23 mouse cellular contexts compared by ENCODE assay signal in the genomic region with DNA sequence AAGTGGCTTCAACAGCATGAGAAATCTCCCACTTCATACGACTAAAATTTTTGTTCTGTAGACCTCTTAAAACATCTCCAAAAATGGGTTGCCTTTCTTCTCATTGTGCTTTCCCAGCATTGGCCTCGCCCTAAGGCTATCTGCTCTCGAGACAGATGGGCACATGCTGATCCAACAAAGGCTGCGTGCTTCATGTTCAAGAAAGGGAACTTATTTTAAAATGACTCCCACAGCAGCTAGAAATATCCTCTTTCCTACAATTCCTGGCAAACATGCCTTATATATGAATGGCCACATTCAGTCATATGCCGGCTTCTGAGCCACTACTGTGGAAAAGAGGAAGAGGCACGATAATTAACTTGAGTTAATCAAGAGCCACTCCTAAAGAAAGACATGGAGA.
DNase-seq lines count a peak whose midpoint lies in the region; ATAC-seq and TF ChIP-seq lines count a peak whose summit lies in the region.
"Had no signal": no experiment of that assay in that cellular context is flagged by ENCODE, and none has a peak within 500 bp of the region (broad histone marks: within the 10 kb centered on the region; RNA-seq: fewer than 3 reads in every experiment).

No protein-coding gene starts in this region.

- H3K27ac ChIP-seq in liver, postnatal 0 days (ENCODE audit: low read depth), result no peak overlapping the region
- H3K27ac ChIP-seq: embryonic facial prominence, embryonic 12.5 days; forebrain, embryonic 15.5 days; gastrocnemius, adult 2 months; heart, embryonic 10.5 days; hindbrain, embryonic 12.5 days had no signal

- H3K4me2 ChIP-seq in liver, postnatal 0 days (ENCODE audit: low read depth, low read length), result no peak overlapping the region
- H3K4me2 ChIP-seq: embryonic facial prominence, embryonic 12.5 days; forebrain, embryonic 15.5 days; hindbrain, embryonic 12.5 days had no signal

- TF ChIP-seq CTCF in liver, postnatal 0 days (IDR thresholded peaks at IDR 0.05; ENCODE audit: low read depth), result no peak

- 68% methylated on average over 6 of the region's 6 CpGs for WGBS in liver, postnatal 0 days (ENCODE audit: insufficient replicate concordance)

- DNase-seq in left cerebral cortex, adult 18-20 months (ENCODE audit: low spot score in 2 of 2), result peak; percentile 38 to 44
- DNase-seq in left cerebral cortex, adult 11 months (ENCODE audit: low spot score), result no peak
- DNase-seq in brain, adult 2 months (ENCODE audit: low read depth, low spot score), result peak; percentile 73
- DNase-seq in left cerebral cortex, postnatal 14 days (ENCODE audit: low spot score in 2 of 2), result peak; percentile 40 to 60
- DNase-seq in right cerebral cortex, postnatal 36 days (ENCODE audit: low spot score in 2 of 2), result peak; percentile 11 to 63
- no peak for DNase-seq in liver, postnatal 0 days
- no peak for DNase-seq in layer of hippocampus, adult 9-11 months
- DNase-seq: adrenal gland, postnatal 14 days; cerebellum, adult 2 months; cerebellum, postnatal 14 days; gastrocnemius, adult 2 months; gastrocnemius, postnatal 25 days; heart, adult 11 months; heart, postnatal 10 days; heart, postnatal 4 days had no signal

- no peaks in the 10 kb centered on the region for H3K36me3 ChIP-seq in liver, postnatal 0 days (replicated peaks; ENCODE audit: insufficient read depth, low read length)
- H3K36me3 ChIP-seq: embryonic facial prominence, embryonic 12.5 days; forebrain, embryonic 15.5 days; heart, embryonic 10.5 days; hindbrain, embryonic 12.5 days had no signal

- no peak for ATAC-seq in liver, postnatal 0 days
- ATAC-seq: activated CD4-positive, CD25-positive, alpha-beta regulatory T cell, adult 4 months; forebrain, embryonic 15.5 days; hindbrain, embryonic 16.5 days; Patski had no signal

- H3K27me3 ChIP-seq in liver, postnatal 0 days (ENCODE audit: insufficient read depth, low read length), result no peaks in the 10 kb centered on the region
- H3K27me3 ChIP-seq: CH12.LX; embryonic facial prominence, embryonic 12.5 days; forebrain, embryonic 15.5 days; hindbrain, embryonic 12.5 days; Patski had no signal

- intact Hi-C loops in left cerebral cortex, postnatal 14 days (cut with DNase I), result no loop called here

- TF ChIP-seq EP300 in liver, postnatal 0 days (IDR thresholded peaks at IDR 0.05; ENCODE audit: low read depth), result no peak

- no peak overlapping the region for H3K4me3 ChIP-seq in liver, postnatal 0 days (ENCODE audit: low read depth, low read length)
- H3K4me3 ChIP-seq: embryonic facial prominence, embryonic 12.5 days; forebrain, embryonic 15.5 days; gastrocnemius, adult 2 months; heart, embryonic 10.5 days; hindbrain, embryonic 12.5 days had no signal

- H3K9me3 ChIP-seq in liver, postnatal 0 days (ENCODE audit: low read length), result no peaks in the 10 kb centered on the region
- H3K9me3 ChIP-seq: embryonic facial prominence, embryonic 12.5 days; forebrain, embryonic 15.5 days; heart, embryonic 10.5 days; hindbrain, embryonic 12.5 days had no signal

- H3K4me1 ChIP-seq in liver, postnatal 0 days (ENCODE audit: insufficient read depth), result no peaks in the 10 kb centered on the region
- H3K4me1 ChIP-seq: embryonic facial prominence, embryonic 12.5 days; heart, embryonic 10.5 days; hindbrain, embryonic 12.5 days had no signal

- H3K9ac ChIP-seq in liver, postnatal 0 days (replicated peaks), result no peak overlapping the region
- H3K9ac ChIP-seq: embryonic facial prominence, embryonic 12.5 days; forebrain, embryonic 15.5 days; hindbrain, embryonic 12.5 days had no signal

Comparison
In these comparisons a context has a peak if more than half of its experiments do, and no peak if none do; other contexts are left out.
1. DNase-seq: peak in left cerebral cortex, adult 18-20 months (2 of 2), brain, adult 2 months (single experiment), left cerebral cortex, postnatal 14 days (2 of 2) and right cerebral cortex, postnatal 36 days (2 of 2); none in left cerebral cortex, adult 11 months (single experiment), liver, postnatal 0 days (single experiment) and layer of hippocampus, adult 9-11 months (single experiment).